Mouse (Mus musculus) common myeloid progenitor, adult 5-6 weeks (primary cell): ENCODE results near the gene Tff3. TPM values are rescaled to one million over a fixed set of nuclear protein-coding genes. Genes with fewer than 3 reads are reported as not detected.

Experiments
- ATAC-seq: replicated peaks from 2 replicates; pipeline ENCODE4 v1.8.0; 2016; ENCODE audit warnings: low read depth, mild to moderate bottlenecking, moderate TSS enrichment, inconsistent platforms; ENCODE audit not compliant: poor library complexity, severe bottlenecking
- total RNA-seq: library from RNA; stranded (forward); fragments of 200-1000, 187-1606 nt; gene quantifications from 2 replicates; pipeline ENCODE4 v1.2.3, GENCODE M21; 2017

The Tff3 gene
- total RNA-seq, 1 experiment from 2014 or later, result not detected

- ATAC-seq, result no peak
These were observed 50.2 kb downstream of the Tff3 start for GRCm38 (mm10) chr17:31079078-31079840.

- no peak for ATAC-seq
These were observed 50.9 kb downstream of the Tff3 start for GRCm38 (mm10) chr17:31078581-31078980.

GRCm38 (mm10) chr17:31077561-31077960, 51.9 kb downstream of the Tff3 start:
- no peak for ATAC-seq

- no peak for ATAC-seq
These were observed 54.0 kb downstream of the Tff3 start for GRCm38 (mm10) chr17:31075471-31075870.

Other genes starting within 250 kb of the Tff3 start
- gene Glp1r, start 227.8 kb downstream of the Tff3 start, total RNA-seq, result not detected in 2 replicates
- gene Umodl1, start 175.0 kb downstream of the Tff3 start, total RNA-seq, result not detected in 2 replicates
- gene Abcg1, start 72.0 kb downstream of the Tff3 start, total RNA-seq, result 19.5 and 22.7 TPM in 2 replicates
- gene Tff2, start 14.6 kb upstream of the Tff3 start, total RNA-seq, result not detected in 2 replicates
- not detected in 2 replicates for gene Tff1, start 35.6 kb upstream of the Tff3 start, total RNA-seq
- gene Tmprss3, start 69.3 kb upstream of the Tff3 start, total RNA-seq, result 2.9 and 4.2 TPM in 2 replicates
- gene Ubash3a, start 78.2 kb upstream of the Tff3 start, total RNA-seq, result 35.5 and 37.7 TPM in 2 replicates
- not detected in 2 replicates for gene Rsph1, start 147.7 kb upstream of the Tff3 start, total RNA-seq
- 9.4 and 10.7 TPM in 2 replicates for gene Slc37a1, start 157.1 kb upstream of the Tff3 start, total RNA-seq